Mouse (Mus musculus) heart, embryonic 12.5 days (tissue): Measurements from ENCODE around the gene Gm2431. TPM values are rescaled to one million over a fixed set of nuclear protein-coding genes. Genes with fewer than 3 reads are reported as not detected.
"Not testable (repeated sequence)": the region's sequence is repeated elsewhere in the genome, so short reads cannot be mapped to it uniquely, and the experiment has no call there.

Experiments used
- ATAC-seq: fragments of 200-750 bp; cut with Nextera tagmentation; 2 replicates; pipeline ENCODE4 v1.8.0; 2017; ENCODE audit warnings: moderate TSS enrichment, moderate library complexity; ENCODE audit not compliant: insufficient number of reproducible peaks, low FRiP score
- H3K27ac ChIP-seq: fragments of 300-500 bp; sonication (generic); 2 replicates; pipeline ENCODE4 v1.5.1; 2016; ENCODE audit warnings: mild to moderate bottlenecking, moderate library complexity; ENCODE audit not compliant: poor library complexity, severe bottlenecking
- H3K27me3 ChIP-seq: fragments of 300-500 bp; sonication (generic); replicated peaks from 2 replicates; pipeline ENCODE4 v1.6.1; 2016; ENCODE audit warnings: mild to moderate bottlenecking, moderate library complexity
- H3K36me3 ChIP-seq: fragments of 300-500 bp; sonication (generic); 2 replicates; pipeline ENCODE4 v1.6.1; 2016; ENCODE audit warnings: mild to moderate bottlenecking, moderate library complexity
- H3K4me1 ChIP-seq: fragments of 300-500 bp; sonication (generic); replicated peaks from 2 replicates; pipeline ENCODE4 v1.6.1; 2016; ENCODE audit warnings: mild to moderate bottlenecking
- H3K4me2 ChIP-seq: fragments of 300-500 bp; sonication (generic); 2 replicates; pipeline ENCODE4 v1.6.1; 2016; ENCODE audit warnings: mild to moderate bottlenecking, moderate library complexity
- H3K4me3 ChIP-seq: fragments of 300-500 bp; sonication (generic); 2 replicates; pipeline ENCODE4 v1.5.1; 2016; ENCODE audit warnings: mild to moderate bottlenecking
- H3K9ac ChIP-seq: fragments of 300-500 bp; sonication (generic); 2 replicates; pipeline ENCODE4 v1.6.1; 2016; ENCODE audit warnings: mild to moderate bottlenecking, moderate library complexity
- H3K9me3 ChIP-seq: fragments of 300-500 bp; sonication (generic); replicated peaks from 2 replicates; pipeline ENCODE4 v1.6.1; 2016; ENCODE audit warnings: mild to moderate bottlenecking, moderate library complexity
- WGBS: fragments of 180-500 bp; shearing (Covaris S2); methylation state at CpG from one replicate; pipeline ENCODE4 v1.1.7; 2016; 5-methylcytosine and 5-hydroxymethylcytosine counted together
- polyA plus RNA-seq: library from polyadenylated mRNA; unstranded; fragments of >200 nt; fragmentation: Nextera tagmentation; extraction: Ambion mirVana; gene quantifications from 2 replicates; pipeline ENCODE4 v1.2.1, GENCODE M21; 2016

Gm2431 gene
- polyA plus RNA-seq, 1 experiment from 2014 or later: not detected

GRCm38 (mm10) chr7:142282847-142283246 is 24.7 kb upstream of the Gm2431 start:
- peaks cover 25% of the 10 kb centered on the region for H3K4me1 ChIP-seq
- H3K9ac ChIP-seq, H3K9me3 ChIP-seq, H3K36me3 ChIP-seq, ATAC-seq, H3K27ac ChIP-seq, H3K27me3 ChIP-seq, H3K4me3 ChIP-seq: not testable (repeated sequence)
- H3K4me2 ChIP-seq: peak overlapping the region; percentile 52
- WGBS: 12% methylated on average over 2 of the region's 2 CpGs

GRCm38 (mm10) chr7:142279291-142279690 is 21.1 kb upstream of the Gm2431 start:
- H3K4me1 ChIP-seq: peaks cover 23% of the 10 kb centered on the region
- WGBS: 70% methylated on average over 1 of the region's 1 CpGs
- H3K9ac ChIP-seq, ATAC-seq, H3K9me3 ChIP-seq, H3K4me3 ChIP-seq, H3K27ac ChIP-seq, H3K36me3 ChIP-seq, H3K27me3 ChIP-seq, H3K4me2 ChIP-seq: not testable (repeated sequence)

GRCm38 (mm10) chr7:142278183-142278582 is 20.0 kb upstream of the Gm2431 start:
- not testable (repeated sequence) for ATAC-seq, H3K27ac ChIP-seq, H3K36me3 ChIP-seq, H3K4me2 ChIP-seq, H3K9me3 ChIP-seq, H3K27me3 ChIP-seq, H3K9ac ChIP-seq, H3K4me3 ChIP-seq
- peaks cover 23% of the 10 kb centered on the region for H3K4me1 ChIP-seq
- WGBS: 0% methylated on average over 3 of the region's 3 CpGs

DNA sequence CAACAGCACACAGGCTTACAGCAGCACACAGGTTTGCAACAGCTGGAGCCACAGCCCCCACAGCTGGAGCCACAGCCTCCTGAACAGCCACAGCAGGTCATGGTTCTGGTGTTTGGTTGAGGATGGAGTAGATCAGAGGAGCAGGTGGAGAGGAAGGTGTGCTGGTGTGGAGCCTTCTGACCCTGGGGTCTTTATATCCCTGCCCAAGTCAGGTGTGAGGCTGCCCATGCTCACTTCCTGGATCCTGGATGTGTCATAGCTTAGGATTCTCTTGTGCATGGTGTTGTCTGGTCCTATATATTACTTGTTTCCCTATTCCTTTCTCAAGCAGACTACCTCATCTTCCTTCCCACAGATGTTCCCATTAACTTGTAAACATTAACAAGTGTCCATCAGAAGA is 16.1 kb upstream of the Gm2431 start, which contains the start of gene Gm4559:
Gm4559 (minus strand) TSS at position 101 of the 400 bp plus-strand sequence.
- not testable (repeated sequence) for ATAC-seq, H3K4me2 ChIP-seq, H3K4me3 ChIP-seq, H3K36me3 ChIP-seq, H3K27ac ChIP-seq, H3K9ac ChIP-seq, H3K27me3 ChIP-seq, H3K9me3 ChIP-seq
- peaks cover 20% of the 10 kb centered on the region for H3K4me1 ChIP-seq

- Histone ChIP-seq H3K36me3 (no peaks in the 10 kb centered on the region), H3K4me3 (no peak overlapping the region), H3K9me3 (no peaks in the 10 kb centered on the region), H3K9ac (no peak overlapping the region), H3K27ac (no peak overlapping the region), H3K27me3 (peaks cover 15% of the 10 kb centered on the region), H3K4me1 (no peaks in the 10 kb centered on the region), H3K4me2 (no peak overlapping the region)
- WGBS: 0% methylated on average over 2 of the region's 2 CpGs
- no peak for ATAC-seq
These were observed 2.6 kb downstream of the Gm2431 start for GRCm38 (mm10) chr7:142255517-142255916.

DNA sequence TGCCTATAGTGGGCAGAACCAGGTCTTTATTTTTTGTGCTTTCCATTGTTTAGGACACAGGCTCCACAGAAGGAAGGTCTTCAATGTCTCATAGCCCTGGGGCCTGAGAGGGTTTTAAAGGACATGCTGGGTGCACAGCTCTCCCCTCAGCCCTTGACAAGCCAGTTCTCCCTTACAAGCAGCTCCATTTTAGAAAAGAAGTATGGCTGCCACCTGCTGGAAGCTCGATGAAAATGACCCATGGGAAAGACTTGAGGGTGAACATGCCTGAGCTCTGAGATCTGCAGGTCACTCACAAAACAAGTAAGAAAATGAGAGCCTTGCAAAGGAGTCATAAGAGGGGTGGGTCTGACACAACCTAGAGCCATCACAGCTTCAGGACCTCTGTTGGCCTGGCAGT is 8.3 kb downstream of the Gm2431 start:
- ATAC-seq: no peak
- WGBS: 2% methylated on average over 1 of the region's 1 CpGs
- peaks cover 21% of the 10 kb centered on the region for H3K27me3 ChIP-seq

DNA sequence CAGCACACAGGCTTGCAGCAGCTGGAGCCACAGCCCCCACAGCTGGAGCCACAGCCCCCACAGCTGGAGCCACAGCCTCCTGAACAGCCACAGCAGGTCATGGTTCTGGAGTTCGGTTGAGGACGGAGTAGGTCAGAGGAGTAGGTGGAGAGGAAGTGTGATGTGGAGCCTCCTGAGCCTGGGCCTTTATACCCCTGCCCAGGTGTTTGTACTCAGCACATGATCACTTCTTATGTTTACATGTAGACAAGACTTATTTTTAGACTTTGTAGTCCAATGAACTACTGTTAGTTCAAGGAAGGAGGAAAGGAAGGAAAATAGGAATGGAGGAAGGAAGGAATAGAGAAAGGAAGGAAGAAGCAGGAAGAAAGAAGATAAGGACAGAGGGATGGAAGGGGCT is 17.2 kb downstream of the Gm2431 start, which contains the start of gene Gm40460:
Gm40460 (minus strand) TSS at position 101 of the 400 bp plus-strand sequence.
- no peak for ATAC-seq
- WGBS: 17% methylated on average over 2 of the region's 2 CpGs

More for the DNA sequence above, 8.3 kb downstream of the Gm2431 start:
- no peaks in the 10 kb centered on the region for H3K9me3 ChIP-seq
- H3K27ac ChIP-seq: no peak overlapping the region
- H3K4me3 ChIP-seq: no peak overlapping the region
- H3K4me2 ChIP-seq: no peak overlapping the region
- H3K36me3 ChIP-seq: no peaks in the 10 kb centered on the region
- no peak overlapping the region for H3K9ac ChIP-seq
- no peaks in the 10 kb centered on the region for H3K4me1 ChIP-seq

GRCm38 (mm10) chr7:142231540-142231939 is 26.6 kb downstream of the Gm2431 start:
- no peaks in the 10 kb centered on the region for H3K36me3 ChIP-seq
- H3K27me3 ChIP-seq: no peaks in the 10 kb centered on the region
- ATAC-seq: no peak
- H3K4me3 ChIP-seq: no peak overlapping the region
- H3K9ac ChIP-seq: no peak overlapping the region
- WGBS: 38% methylated on average over 1 of the region's 1 CpGs
- no peaks in the 10 kb centered on the region for H3K4me1 ChIP-seq
- no peak overlapping the region for H3K4me2 ChIP-seq
- no peak overlapping the region for H3K27ac ChIP-seq
- 0 out of 2 replicates have a peak, but pooled peaks cover 10% of the 10 kb centered on the region for H3K9me3 ChIP-seq

More for the DNA sequence above, 17.2 kb downstream of the Gm2431 start, which contains the start of gene Gm40460:
- Histone ChIP-seq H3K4me2 (no peak within 1 kb of the TSS), H3K27me3 (no peaks in the 10 kb centered on the region), H3K4me1 (no peaks in the 10 kb centered on the region), H3K9ac (no peak within 1 kb of the TSS), H3K27ac (no peak within 1 kb of the TSS), H3K4me3 (no peak within 1 kb of the TSS), H3K36me3 (no peaks in the 10 kb centered on the region), H3K9me3 (peaks cover 12% of the 10 kb centered on the region; the same call in 1 of the 2 replicates)

DNA sequence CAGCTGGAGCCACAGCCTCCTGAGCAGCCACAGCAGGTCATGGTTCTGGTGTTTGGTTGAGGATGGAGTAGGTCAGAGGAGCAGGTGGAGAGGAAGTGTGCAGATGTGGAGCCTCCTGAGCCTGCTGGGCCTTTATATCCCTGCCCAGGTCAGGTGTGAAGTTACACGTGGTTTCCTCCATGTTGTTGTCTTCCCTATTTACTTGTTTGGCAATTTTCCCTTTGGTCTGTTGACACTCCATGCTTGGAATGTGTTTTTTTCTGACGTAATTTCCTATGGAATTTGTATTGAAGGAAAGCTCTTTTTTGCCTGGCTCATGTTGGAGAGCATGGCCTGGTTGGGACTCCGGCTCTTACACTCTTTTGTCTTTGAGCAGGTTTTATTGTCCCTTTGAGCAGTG is 28.3 kb downstream of the Gm2431 start, which contains the start of gene Krtap5-5:
Krtap5-5 (minus strand) TSS at position 101 of the 400 bp plus-strand sequence.
- 47% methylated on average over 3 of the region's 3 CpGs for WGBS
- ATAC-seq: not testable (repeated sequence)

DNA sequence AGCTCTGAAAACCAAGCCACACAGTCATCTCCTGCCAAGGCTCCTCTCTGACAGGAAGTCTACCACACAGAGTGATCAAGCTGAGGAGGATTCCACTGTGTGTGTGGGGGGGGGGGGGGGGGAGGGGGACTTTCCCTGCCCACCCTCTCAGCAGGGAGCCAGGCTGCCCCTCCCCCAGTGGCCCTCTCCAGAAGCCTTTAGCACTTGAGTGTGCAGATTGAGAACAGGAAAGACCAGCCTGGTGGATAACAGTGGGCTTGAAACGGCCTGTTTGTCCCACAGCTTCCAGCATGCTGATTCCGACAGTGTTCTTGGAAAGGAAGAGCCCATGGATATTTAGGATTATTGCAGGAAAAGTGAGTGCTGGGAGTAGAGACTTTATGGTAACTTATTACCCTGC is 33.6 kb downstream of the Gm2431 start:
- Histone ChIP-seq H3K4me3 (no peak overlapping the region), H3K4me1 (peaks cover 5% of the 10 kb centered on the region; the same call in 1 of the 2 replicates), H3K4me2 (no peak overlapping the region), H3K36me3 (no peaks in the 10 kb centered on the region), H3K9me3 (no peaks in the 10 kb centered on the region), H3K27ac (no peak overlapping the region), H3K9ac (no peak overlapping the region), H3K27me3 (no peaks in the 10 kb centered on the region)
- 21% methylated on average over 2 of the region's 2 CpGs for WGBS
- no peak for ATAC-seq

More for the DNA sequence above, 28.3 kb downstream of the Gm2431 start, which contains the start of gene Krtap5-5:
- H3K9ac ChIP-seq, H3K4me2 ChIP-seq, H3K36me3 ChIP-seq, H3K27ac ChIP-seq, H3K4me3 ChIP-seq, H3K9me3 ChIP-seq, H3K4me1 ChIP-seq, H3K27me3 ChIP-seq: not testable (repeated sequence)

GRCm38 (mm10) chr7:142212136-142212535 is 46.0 kb downstream of the Gm2431 start:
- H3K9me3 ChIP-seq, H3K4me1 ChIP-seq, H3K27ac ChIP-seq, H3K36me3 ChIP-seq, H3K4me3 ChIP-seq, H3K4me2 ChIP-seq, H3K9ac ChIP-seq, ATAC-seq: not testable (repeated sequence)
- 64% methylated on average over 1 of the region's 1 CpGs for WGBS
- H3K27me3 ChIP-seq: peaks cover 13% of the 10 kb centered on the region; the same call in 1 of the 2 replicates

GRCm38 (mm10) chr7:142211559-142211958 is 46.6 kb downstream of the Gm2431 start, which contains the start of gene Gm7579:
TSS of gene Gm7579 (plus strand) at chr7:142211859.
- 63% methylated on average over 1 of the region's 1 CpGs for WGBS
- no peak within 1 kb of the TSS for H3K9ac ChIP-seq
- H3K27me3 ChIP-seq: peaks cover 13% of the 10 kb centered on the region; the same call in 1 of the 2 replicates
- no peaks in the 10 kb centered on the region for H3K4me1 ChIP-seq
- no peak within 1 kb of the TSS for H3K4me3 ChIP-seq
- H3K36me3 ChIP-seq: no peaks in the 10 kb centered on the region
- H3K4me2 ChIP-seq: no peak within 1 kb of the TSS
- H3K27ac ChIP-seq: no peak within 1 kb of the TSS
- no peak for ATAC-seq
- H3K9me3 ChIP-seq: no peaks in the 10 kb centered on the region; the same call in 1 of the 2 replicates
